Mouse (Mus musculus): ENCODE results near the gene Kiz. TPM values are rescaled to one million over a fixed set of nuclear protein-coding genes. Genes with fewer than 3 reads are reported as not detected.

The Kiz gene
- total and polyA plus RNA-seq, 3 experiments: 8.2 to 13.1 TPM; not detected in 1

- TF ChIP-seq ZNF384 (IDR thresholded peaks at IDR 0.05; ENCODE audit: low read depth, low read length) (peak; percentile 23; the same call in 1 of the 2 replicates), HCFC1 (IDR thresholded peaks at IDR 0.05; ENCODE audit: low read depth, low read length) (peak; percentile 89), TBP (IDR thresholded peaks at IDR 0.05; ENCODE audit: low read depth, low read length) (peak; percentile 85), ZMIZ1 (IDR thresholded peaks at IDR 0.05; ENCODE audit: low read depth, low read length) (peak; percentile 88; the same call in 1 of the 2 replicates), GABPA (IDR thresholded peaks at IDR 0.05; ENCODE audit: low read depth, low read length) (no peak)
These were observed 157.0 kb downstream of the Kiz start, which contains the start of gene Xrn2 (continued) for GRCm38 (mm10) chr2:147012623-147013184.

- peak; percentile 77 for TF ChIP-seq SIN3A (IDR thresholded peaks at IDR 0.05; ENCODE audit: low read length)
- TF ChIP-seq ETS1 (IDR thresholded peaks at IDR 0.05; ENCODE audit: low read depth, low read length): no peak
- TF ChIP-seq GATA1 (IDR thresholded peaks at IDR 0.05; ENCODE audit: low read depth, low read length): no peak
- TF ChIP-seq E2F4 (IDR thresholded peaks at IDR 0.05; ENCODE audit: borderline replicate concordance, low read depth, low read length): peak; percentile 65; the same call in 1 of the 2 replicates
- TF ChIP-seq MAX (IDR thresholded peaks at IDR 0.05; ENCODE audit: low read length): peak; percentile 53; the same call in 1 of the 2 replicates
- peak; percentile 85 for TF ChIP-seq MXI1 (IDR thresholded peaks at IDR 0.05; ENCODE audit: low read depth, low read length)
- TF ChIP-seq POLR2A (IDR thresholded peaks at IDR 0.05; ENCODE audit: control insufficient read depth in 1 of 2, insufficient read depth in 1 of 2, low read depth in 1 of 2, low read length in 2 of 2, poor library complexity in 1 of 2): 0 out of 4 replicates have a peak, but pooled peaks of 1 of the 2 experiments have one; percentile 13
- 0 out of 2 replicates have a peak, but pooled peaks have one; percentile 14 for TF ChIP-seq ELF1 (IDR thresholded peaks at IDR 0.05; ENCODE audit: low read depth, low read length)
- TF ChIP-seq MYC (IDR thresholded peaks at IDR 0.05; ENCODE audit: low read depth, low read length): 0 out of 2 replicates have a peak, but pooled peaks have one; percentile 20
- peak; percentile 25; the same call in 1 of the 2 replicates for TF ChIP-seq HCFC1 (IDR thresholded peaks at IDR 0.05; ENCODE audit: low read depth, low read length)
- peaks cover 52% of the 10 kb centered on the region for H3K79me2 ChIP-seq (ENCODE audit: control insufficient read depth, insufficient read depth, low read length, poor library complexity)
- H3K36me3 ChIP-seq (ENCODE audit: control insufficient read depth in 1 of 2, insufficient read depth in 2 of 2, low read length in 2 of 2): peaks cover 2 to 33% of the 10 kb centered on the region in 2 experiments; a peak in 3 of 4 replicates
- peak overlapping the region; percentile 99 for H3K27ac ChIP-seq (ENCODE audit: control insufficient read depth, low read depth, low read length)
- peak; percentile 85 for DNase-seq (ENCODE audit: low read depth, low spot score)
- H3K4me3 ChIP-seq (ENCODE audit: control insufficient read depth in 1 of 2, insufficient read depth in 1 of 2, low read depth in 2 of 2, low read length in 2 of 2): peak overlapping the region; percentile 98 to 100
- peak overlapping the region; percentile 98 for H3K9ac ChIP-seq (ENCODE audit: control insufficient read depth, low read depth, low read length, poor library complexity, severe bottlenecking)
- H3K27me3 ChIP-seq (ENCODE audit: control insufficient read depth in 1 of 2, insufficient read depth in 2 of 2, low read length in 2 of 2): no peaks in the 10 kb centered on the region
- H3K9me3 ChIP-seq (replicated peaks; ENCODE audit: insufficient read depth, low read length): no peaks in the 10 kb centered on the region
- peaks cover 6 to 22% of the 10 kb centered on the region in 2 experiments for H3K4me1 ChIP-seq (ENCODE audit: control insufficient read depth in 1 of 2, insufficient read depth in 2 of 2, low read length in 2 of 2)
These were observed 157.7 kb downstream of the Kiz start for GRCm38 (mm10) chr2:147013194-147013969.

All from MEL (cell line).